Mouse (Mus musculus): ENCODE data around the gene Misp. TPM values are rescaled to one million over a fixed set of nuclear protein-coding genes. Genes with fewer than 3 reads are reported as not detected.

Misp gene
- 1 to 10 TPM in 1 of 2 experiments, not detected in 1; 1.1 TPM for polyA plus RNA-seq (2017; shearing (Covaris generic))

DNA sequence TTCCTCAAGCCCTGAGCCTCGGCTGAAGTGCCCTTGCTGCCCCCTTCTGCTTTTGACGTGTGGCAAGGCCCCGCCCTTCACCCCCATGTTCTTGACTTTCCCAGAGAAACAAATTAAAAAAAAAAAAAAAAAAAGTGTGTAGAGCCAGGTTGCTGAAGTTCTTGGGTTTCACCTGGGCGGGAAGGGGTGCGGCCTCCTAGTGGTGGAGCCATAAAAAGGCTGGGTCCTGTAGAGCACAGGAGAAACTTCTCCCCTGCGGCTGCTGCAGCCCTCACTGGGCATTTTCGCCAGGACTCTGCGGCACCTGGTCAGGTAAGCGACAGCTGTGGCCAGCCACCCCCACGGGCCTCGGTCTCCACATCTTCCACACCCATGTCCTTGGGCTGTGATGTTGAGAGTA is at the start of gene Misp:
Gene Misp, plus strand, starts transcription at position 208 of the 400 bp plus-strand sequence.

DNA sequence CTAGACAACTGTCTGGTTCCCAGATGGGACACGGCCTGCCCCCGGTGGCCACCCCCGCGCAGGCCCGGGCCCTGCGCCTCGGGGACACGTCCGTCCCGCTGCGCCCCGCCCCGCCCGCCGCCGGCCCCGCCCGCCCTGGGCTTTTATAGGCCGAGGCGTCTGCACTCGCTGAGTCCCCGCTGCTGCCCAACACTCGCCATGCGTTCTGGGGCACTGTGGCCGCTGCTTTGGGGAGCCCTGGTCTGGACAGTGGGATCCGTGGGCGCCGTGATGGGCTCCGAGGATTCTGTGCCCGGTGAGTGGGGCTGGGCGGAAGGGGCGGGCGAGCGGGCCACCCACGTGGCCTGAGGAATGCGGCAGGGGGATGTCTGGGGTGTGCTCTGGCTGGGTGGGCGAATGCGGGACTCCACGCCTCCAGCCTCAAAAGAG is 43.7 kb upstream of the Misp start, which contains the start of gene Fstl3:
Gene Fstl3, plus strand, starts transcription at position 170 of the 429 bp plus-strand sequence.

GRCm38 (mm10) chr10:79790861-79791260 is 29.9 kb upstream of the Misp start, which contains the start of gene Prss57:
Prss57 (minus strand) TSS chr10:79790961.

DNA sequence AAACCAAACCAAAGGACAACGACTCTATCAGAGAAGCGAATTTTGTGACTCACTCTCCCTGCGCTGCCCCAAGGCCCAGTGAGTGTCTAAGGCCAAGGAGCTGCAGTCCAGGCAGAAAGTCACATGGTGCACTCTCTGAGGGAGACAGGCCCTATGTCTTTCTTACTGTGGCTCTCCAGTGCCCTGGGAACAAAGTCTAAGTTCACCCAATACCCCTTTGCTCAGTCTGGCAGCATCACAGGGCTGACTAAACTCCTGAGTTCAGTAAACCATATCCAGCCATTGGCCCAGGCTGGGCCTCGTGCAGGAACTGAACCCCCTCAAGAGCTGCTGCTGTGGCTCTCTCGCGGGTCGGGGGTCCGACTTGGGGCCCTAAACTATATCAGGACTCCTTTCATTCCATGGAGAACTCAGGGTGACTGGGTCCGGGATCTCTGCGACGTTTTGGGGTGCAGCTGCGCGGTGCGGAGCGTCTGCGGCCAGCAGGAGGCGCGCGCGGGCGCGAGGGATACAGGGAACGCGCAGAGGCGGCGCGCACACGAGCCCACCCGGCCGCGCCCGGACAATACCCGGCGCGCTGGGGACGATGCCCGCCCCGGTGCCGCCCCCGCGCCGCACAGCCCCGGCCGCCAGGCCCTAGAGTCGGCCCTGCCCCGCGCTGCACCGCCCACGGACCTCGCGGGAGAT is 27.6 kb upstream of the Misp start, which contains the start of gene Palm:
Gene Palm, plus strand, starts transcription at position 522 of the 687 bp plus-strand sequence.

GRCm38 (mm10) chr10:79853860-79854795 is 33.3 kb downstream of the Misp start, which contains the start of gene Ptbp1:
Ptbp1 (plus strand) TSS chr10:79854427.

DNA sequence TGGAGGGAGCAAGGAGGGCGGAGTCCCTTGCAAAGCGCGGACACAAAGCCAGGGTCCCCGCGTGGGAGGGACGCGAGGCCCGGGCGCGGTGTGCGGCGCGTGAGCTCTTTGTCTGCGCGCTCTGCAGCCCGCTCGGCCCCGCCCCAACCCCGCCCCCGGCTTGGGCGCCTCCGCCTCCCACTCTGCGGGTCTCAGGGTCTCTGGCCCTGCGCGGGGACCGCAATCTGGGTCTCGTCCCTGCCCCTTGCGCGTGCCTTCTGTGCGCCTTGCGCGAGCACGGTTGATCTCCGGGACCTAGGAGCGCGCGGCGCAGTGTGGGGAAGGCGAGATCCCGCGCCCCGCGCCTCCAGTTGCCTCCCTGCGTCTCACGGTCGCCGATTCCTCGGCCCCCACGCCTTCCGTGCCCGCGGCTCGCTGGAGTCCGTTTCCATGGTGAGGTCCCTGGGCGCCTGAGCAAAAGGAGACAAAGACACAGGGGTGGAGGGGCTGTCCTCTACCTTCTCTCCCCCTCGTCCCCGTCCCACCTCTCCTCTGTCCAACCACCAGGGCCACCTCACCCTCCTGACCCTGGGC is 53.6 kb downstream of the Misp start, which contains the start of the genes Prtn3 and Plppr3:
Gene Prtn3, plus strand, starts transcription at position 187 of the 573 bp plus-strand sequence.
Gene Plppr3, minus strand, starts transcription at position 345 of the 573 bp plus-strand sequence.

Other genes with a start within 250 kb of the Misp start
- gene Theg, start 233.7 kb upstream of the Misp start, polyA plus RNA-seq (2017; shearing (Covaris generic)): not detected
- not detected for gene C2cd4c, start 207.0 kb upstream of the Misp start, polyA plus RNA-seq (2017; shearing (Covaris generic))
- under 1 TPM in 1 of 2 experiments, not detected in 1; 0.05 TPM for gene Shc2, start 183.1 kb upstream of the Misp start, polyA plus RNA-seq (2017; shearing (Covaris generic))
- gene Odf3l2, start 175.3 kb upstream of the Misp start, polyA plus RNA-seq (2017; shearing (Covaris generic)): not detected
- gene Madcam1, start 156.4 kb upstream of the Misp start, polyA plus RNA-seq (2017; shearing (Covaris generic)): under 1 TPM; 0.32 to 0.51 TPM
- gene Tpgs1, start 151.6 kb upstream of the Misp start, polyA plus RNA-seq (2017; shearing (Covaris generic)): 10 to 100 TPM; 58.4 to 61.8 TPM
- 100 to 1,000 TPM; 104 to 107 TPM for gene Cdc34, start 138.8 kb upstream of the Misp start, polyA plus RNA-seq (2017; shearing (Covaris generic))
- gene Gzmm, start 132.0 kb upstream of the Misp start, polyA plus RNA-seq (2017; shearing (Covaris generic)): 1 to 10 TPM; 1.2 to 1.5 TPM
- 100 to 1,000 TPM; 226 to 283 TPM for gene Bsg, start 116.5 kb upstream of the Misp start, polyA plus RNA-seq (2017; shearing (Covaris generic))
- gene Hcn2, start 104.4 kb upstream of the Misp start, polyA plus RNA-seq (2017; shearing (Covaris generic)): under 1 TPM; 0.13 to 0.23 TPM
- 10 to 100 TPM; 29.5 to 32.3 TPM for gene Polrmt, start 74.4 kb upstream of the Misp start, polyA plus RNA-seq (2017; shearing (Covaris generic))
- gene Fgf22, start 65.9 kb upstream of the Misp start, polyA plus RNA-seq (2017; shearing (Covaris generic)): under 1 TPM; 0.12 to 0.33 TPM
- 10 to 100 TPM; 47.0 to 58.4 TPM for gene Rnf126, start 54.0 kb upstream of the Misp start, polyA plus RNA-seq (2017; shearing (Covaris generic))
- gene Fstl3, start 43.7 kb upstream of the Misp start, polyA plus RNA-seq (2017; shearing (Covaris generic)): under 1 TPM; 0.55 to 0.81 TPM
- gene Prss57, start 30.0 kb upstream of the Misp start, polyA plus RNA-seq (2017; shearing (Covaris generic)): under 1 TPM; 0.23 to 0.55 TPM
- gene Palm, start 27.4 kb upstream of the Misp start, polyA plus RNA-seq (2017; shearing (Covaris generic)): 1 to 10 TPM; 2.1 to 3.4 TPM
- gene Ptbp1, start 33.4 kb downstream of the Misp start, polyA plus RNA-seq (2017; shearing (Covaris generic)): 100 to 1,000 TPM; 242 to 297 TPM
- not detected for gene Prtn3, start 53.5 kb downstream of the Misp start, polyA plus RNA-seq (2017; shearing (Covaris generic))
- 1 to 10 TPM; 2.5 to 3.6 TPM for gene Plppr3, start 53.6 kb downstream of the Misp start, polyA plus RNA-seq (2017; shearing (Covaris generic))
- not detected for gene Elane, start 65.3 kb downstream of the Misp start, polyA plus RNA-seq (2017; shearing (Covaris generic))
- not detected for gene Cfd, start 69.9 kb downstream of the Misp start, polyA plus RNA-seq (2017; shearing (Covaris generic))
- gene Med16, start 87.9 kb downstream of the Misp start, polyA plus RNA-seq (2017; shearing (Covaris generic)): 10 to 100 TPM; 27.8 to 35.8 TPM
- 10 to 100 TPM; 16.0 to 34.9 TPM for gene Gm26602, start 89.9 kb downstream of the Misp start, polyA plus RNA-seq (2017; shearing (Covaris generic))
- under 1 TPM; 0.47 to 0.56 TPM for gene Kiss1r, start 96.0 kb downstream of the Misp start, polyA plus RNA-seq (2017; shearing (Covaris generic))
- 100 to 1,000 TPM; 188 to 197 TPM for gene R3hdm4, start 100.2 kb downstream of the Misp start, polyA plus RNA-seq (2017; shearing (Covaris generic))
- gene Arid3a, start 106.1 kb downstream of the Misp start, polyA plus RNA-seq (2017; shearing (Covaris generic)): 10 to 100 TPM in 1 of 2 experiments, 1 to 10 TPM in 1; 7.0 to 15.0 TPM
- 10 to 100 TPM; 52.3 to 56.5 TPM for gene Wdr18, start 139.2 kb downstream of the Misp start, polyA plus RNA-seq (2017; shearing (Covaris generic))
- under 1 TPM; 0.13 to 0.28 TPM for gene Grin3b, start 149.7 kb downstream of the Misp start, polyA plus RNA-seq (2017; shearing (Covaris generic))
- gene Tmem259, start 163.3 kb downstream of the Misp start, polyA plus RNA-seq (2017; shearing (Covaris generic)): 10 to 100 TPM; 24.8 to 28.5 TPM
- gene Cnn2, start 167.6 kb downstream of the Misp start, polyA plus RNA-seq (2017; shearing (Covaris generic)): 100 to 1,000 TPM; 650 to 940 TPM
- gene Abca7, start 175.5 kb downstream of the Misp start, polyA plus RNA-seq (2017; shearing (Covaris generic)): 10 to 100 TPM; 21.2 to 46.3 TPM
- gene Arhgap45, start 195.7 kb downstream of the Misp start, polyA plus RNA-seq (2017; shearing (Covaris generic)): 100 to 1,000 TPM; 587 to 734 TPM
- gene Polr2e, start 218.8 kb downstream of the Misp start, polyA plus RNA-seq (2017; shearing (Covaris generic)): 100 to 1,000 TPM; 167 to 199 TPM
- 100 to 1,000 TPM; 438 to 449 TPM for gene Gpx4, start 226.2 kb downstream of the Misp start, polyA plus RNA-seq (2017; shearing (Covaris generic))